Mouse (Mus musculus): ENCODE data around the gene Nrp2. TPM values are rescaled to one million over a fixed set of nuclear protein-coding genes. Genes with fewer than 3 reads are reported as not detected.
A peak's percentile ranks its signal among the peaks of the same experiment; 100 is the strongest.

The Nrp2 gene
- total and polyA plus RNA-seq, 2 experiments from 2014 or later = 5.2 to 20.2 TPM

GRCm38 (mm10) chr1:62794896-62795255, 91.8 kb downstream of the Nrp2 start:
- 59% methylated on average over 2 of the region's 2 CpGs for WGBS
- no peak for ATAC-seq (ENCODE audit: insufficient read depth, low read depth)
- Histone ChIP-seq H3K4me1 (ENCODE audit: control insufficient read depth, insufficient read depth) (peaks cover 9% of the 10 kb centered on the region), H3K27me3 (ENCODE audit: control insufficient read depth, insufficient read depth, low read length) (no peaks in the 10 kb centered on the region), H3K4me2 (ENCODE audit: low read depth, low read length) (no peak overlapping the region), H3K36me3 (replicated peaks; ENCODE audit: control insufficient read depth, insufficient read depth, low read length) (no peaks in the 10 kb centered on the region), H3K9me3 (replicated peaks; ENCODE audit: control insufficient read depth, low read length) (no peaks in the 10 kb centered on the region), H3K27ac (ENCODE audit: low read depth) (no peak overlapping the region), H3K9ac (replicated peaks; ENCODE audit: low read depth, low read length) (no peak overlapping the region), H3K4me3 (ENCODE audit: low read depth, low read length) (no peak overlapping the region)
- no peak for DNase-seq (ENCODE audit: low spot score)
- TF ChIP-seq CTCF (IDR thresholded peaks at IDR 0.05; ENCODE audit: low read depth) (no peak), EP300 (IDR thresholded peaks at IDR 0.05; ENCODE audit: low read depth) (no peak)

GRCm38 (mm10) chr1:62795307-62796037, 92.4 kb downstream of the Nrp2 start:
- 26% methylated on average over 28 of the region's 28 CpGs for WGBS
- no peaks in the 10 kb centered on the region for H3K27me3 ChIP-seq (ENCODE audit: control insufficient read depth, insufficient read depth, low read length)
- peak; percentile 45 for DNase-seq (ENCODE audit: low spot score)
- peak overlapping the region; percentile 45 for H3K4me3 ChIP-seq (ENCODE audit: low read depth, low read length)
- ATAC-seq (ENCODE audit: insufficient read depth, low read depth) = peak; percentile 91
- H3K4me1 ChIP-seq (ENCODE audit: control insufficient read depth, insufficient read depth) = peaks cover 9% of the 10 kb centered on the region
- TF ChIP-seq EP300 (IDR thresholded peaks at IDR 0.05; ENCODE audit: low read depth) (no peak), CTCF (IDR thresholded peaks at IDR 0.05; ENCODE audit: low read depth) (peak; percentile 64)
- H3K4me2 ChIP-seq (ENCODE audit: low read depth, low read length) = peak overlapping the region; percentile 73
- no peak overlapping the region for H3K27ac ChIP-seq (ENCODE audit: low read depth)
- peak overlapping the region; percentile 50 for H3K9ac ChIP-seq (replicated peaks; ENCODE audit: low read depth, low read length)
- H3K9me3 ChIP-seq (replicated peaks; ENCODE audit: control insufficient read depth, low read length) = no peaks in the 10 kb centered on the region
- no peaks in the 10 kb centered on the region for H3K36me3 ChIP-seq (replicated peaks; ENCODE audit: control insufficient read depth, insufficient read depth, low read length)

DNA sequence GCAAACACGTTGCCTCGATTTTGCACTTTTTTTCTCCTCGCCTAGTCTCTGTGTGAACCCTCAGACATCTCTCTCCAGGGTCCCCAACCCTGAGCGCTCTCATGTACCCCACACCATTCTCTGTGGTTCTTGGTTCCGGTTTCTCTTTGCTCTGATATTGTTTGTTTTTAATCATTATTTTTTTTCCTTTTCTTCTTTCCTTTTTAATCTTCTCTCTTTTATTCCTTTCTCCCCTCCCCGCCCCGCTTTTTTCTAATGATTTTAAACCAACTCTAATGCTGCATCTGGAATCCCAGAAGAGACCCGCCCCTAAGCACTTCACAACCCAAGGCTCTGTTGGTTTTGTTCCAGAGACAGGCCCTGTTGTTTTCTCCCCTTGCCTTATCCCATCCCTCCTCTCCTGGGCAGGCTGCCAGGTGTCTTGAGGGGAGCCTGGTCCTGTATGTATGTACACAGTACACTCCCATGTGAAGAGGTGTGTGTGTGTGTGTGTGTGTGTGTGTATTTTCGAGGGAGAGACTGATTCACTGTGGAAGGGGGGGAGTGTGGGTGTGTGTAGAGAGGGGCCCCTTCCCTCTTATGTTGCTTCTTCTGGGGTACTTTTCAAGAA, 93.1 kb downstream of the Nrp2 start:
- peak overlapping the region; percentile 50 for H3K9ac ChIP-seq (replicated peaks; ENCODE audit: low read depth, low read length)
- peaks cover 9% of the 10 kb centered on the region for H3K4me1 ChIP-seq (ENCODE audit: control insufficient read depth, insufficient read depth)
- no peak overlapping the region for H3K27ac ChIP-seq (ENCODE audit: low read depth)
- H3K4me2 ChIP-seq (ENCODE audit: low read depth, low read length) = peak overlapping the region; percentile 73
- H3K36me3 ChIP-seq (replicated peaks; ENCODE audit: control insufficient read depth, insufficient read depth, low read length) = no peaks in the 10 kb centered on the region
- no peaks in the 10 kb centered on the region for H3K27me3 ChIP-seq (ENCODE audit: control insufficient read depth, insufficient read depth, low read length)
- DNase-seq (ENCODE audit: low spot score) (peak; percentile 52), ATAC-seq (ENCODE audit: insufficient read depth, low read depth) (peak; percentile 62)
- peak overlapping the region; percentile 45 for H3K4me3 ChIP-seq (ENCODE audit: low read depth, low read length)
- no peak for TF ChIP-seq CTCF (IDR thresholded peaks at IDR 0.05; ENCODE audit: low read depth)
- no peak for TF ChIP-seq EP300 (IDR thresholded peaks at IDR 0.05; ENCODE audit: low read depth)
- WGBS = 35% methylated on average over 9 of the region's 9 CpGs
- H3K9me3 ChIP-seq (replicated peaks; ENCODE audit: control insufficient read depth, low read length) = no peaks in the 10 kb centered on the region

GRCm38 (mm10) chr1:62799427-62799826, 96.3 kb downstream of the Nrp2 start:
- no peaks in the 10 kb centered on the region for H3K27me3 ChIP-seq (ENCODE audit: control insufficient read depth, insufficient read depth, low read length)
- no peak overlapping the region for H3K9ac ChIP-seq (replicated peaks; ENCODE audit: low read depth, low read length)
- no peak overlapping the region for H3K4me2 ChIP-seq (ENCODE audit: low read depth, low read length)
- ATAC-seq (ENCODE audit: insufficient read depth, low read depth) = no peak
- H3K27ac ChIP-seq (ENCODE audit: low read depth) = no peak overlapping the region
- no peak for DNase-seq (ENCODE audit: low spot score)
- H3K9me3 ChIP-seq (replicated peaks; ENCODE audit: control insufficient read depth, low read length) = no peaks in the 10 kb centered on the region
- no peaks in the 10 kb centered on the region for H3K36me3 ChIP-seq (replicated peaks; ENCODE audit: control insufficient read depth, insufficient read depth, low read length)
- peaks cover 9% of the 10 kb centered on the region for H3K4me1 ChIP-seq (ENCODE audit: control insufficient read depth, insufficient read depth)
- TF ChIP-seq EP300 (IDR thresholded peaks at IDR 0.05; ENCODE audit: low read depth) (no peak), CTCF (IDR thresholded peaks at IDR 0.05; ENCODE audit: low read depth) (no peak)
- H3K4me3 ChIP-seq (ENCODE audit: low read depth, low read length) = no peak overlapping the region
- 48% methylated on average over 4 of the region's 4 CpGs for WGBS

DNA sequence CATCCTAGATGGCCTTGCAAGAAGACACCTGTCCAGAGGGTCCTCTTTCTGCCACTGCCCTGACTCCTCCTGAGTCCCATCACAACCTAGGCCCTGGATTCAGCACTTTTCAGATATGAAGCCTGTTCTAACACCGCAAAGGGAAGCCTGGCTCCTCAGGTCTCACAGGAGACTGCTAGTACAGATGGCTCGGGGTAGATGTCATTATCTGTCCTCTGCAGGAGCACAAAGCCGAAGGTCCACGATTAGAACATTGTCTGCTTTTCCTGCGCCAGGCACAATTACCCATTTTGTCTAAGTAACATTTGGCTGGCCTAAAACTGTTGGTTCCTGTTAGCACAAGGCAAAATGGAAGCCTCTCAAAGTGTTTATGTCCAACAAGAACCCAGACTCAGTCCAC, 97.3 kb downstream of the Nrp2 start:
- Histone ChIP-seq H3K27me3 (ENCODE audit: control insufficient read depth, insufficient read depth, low read length) (no peaks in the 10 kb centered on the region), H3K9me3 (replicated peaks; ENCODE audit: control insufficient read depth, low read length) (no peaks in the 10 kb centered on the region), H3K36me3 (replicated peaks; ENCODE audit: control insufficient read depth, insufficient read depth, low read length) (no peaks in the 10 kb centered on the region), H3K4me2 (ENCODE audit: low read depth, low read length) (no peak overlapping the region), H3K4me3 (ENCODE audit: low read depth, low read length) (no peak overlapping the region), H3K4me1 (ENCODE audit: control insufficient read depth, insufficient read depth) (peaks cover 9% of the 10 kb centered on the region), H3K27ac (ENCODE audit: low read depth) (no peak overlapping the region), H3K9ac (replicated peaks; ENCODE audit: low read depth, low read length) (no peak overlapping the region)
- no peak for TF ChIP-seq CTCF (IDR thresholded peaks at IDR 0.05; ENCODE audit: low read depth)
- no peak for DNase-seq (ENCODE audit: low spot score)
- 75% methylated on average over 5 of the region's 5 CpGs for WGBS
- ATAC-seq (ENCODE audit: insufficient read depth, low read depth) = no peak

Data from heart, postnatal 0 days (tissue).